Mouse (Mus musculus) left cerebral cortex, postnatal 14 days (tissue): ENCODE data around the gene Cracr2a. TPM values are rescaled to one million over a fixed set of nuclear protein-coding genes. Genes with fewer than 3 reads are reported as not detected.

Source experiments
- DNase-seq, 2 experiments: peaks; one replicate each; pipeline ENCODE4 v3.0.0; 2021 to 2022; ENCODE audit warnings: low spot score in 2 of 2, mixed read lengths in 1 of 2
- intact Hi-C: fragments of 180-260 bp; cut with DNase I; formaldehyde crosslinking; loops from one replicate; pipeline ENCODE4 v1.15.1; 2025
- total RNA-seq, 2 experiments: library from RNA; stranded (reverse); gene quantifications; 2 replicates each; pipeline ENCODE4 v1.2.3; 2021

The Cracr2a gene
- total RNA-seq, 2 experiments from 2014 or later: 2.0 to 2.3 TPM

DNA sequence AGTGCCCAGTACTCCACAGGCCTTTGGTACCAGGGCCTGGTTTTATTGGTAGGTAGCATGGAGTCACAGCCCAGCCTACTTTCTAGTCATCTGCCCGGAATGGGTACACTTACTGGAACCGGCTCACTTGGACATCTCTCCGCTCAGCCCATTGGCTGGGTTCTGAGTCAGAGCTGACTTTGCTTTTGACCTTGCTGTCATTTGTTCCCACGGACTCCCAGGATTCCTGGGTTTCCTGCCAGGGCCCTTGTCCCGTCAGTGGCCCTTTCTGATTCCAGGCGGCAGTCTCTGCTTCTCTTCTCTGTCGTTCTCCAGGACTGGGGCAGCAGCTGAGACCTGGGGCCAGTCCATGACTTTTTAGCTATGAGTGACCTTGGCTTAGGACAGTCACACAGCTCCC, 110.9 kb downstream of the Cracr2a start:
- intact Hi-C loops: no loop called here
- no peak for DNase-seq

DNA sequence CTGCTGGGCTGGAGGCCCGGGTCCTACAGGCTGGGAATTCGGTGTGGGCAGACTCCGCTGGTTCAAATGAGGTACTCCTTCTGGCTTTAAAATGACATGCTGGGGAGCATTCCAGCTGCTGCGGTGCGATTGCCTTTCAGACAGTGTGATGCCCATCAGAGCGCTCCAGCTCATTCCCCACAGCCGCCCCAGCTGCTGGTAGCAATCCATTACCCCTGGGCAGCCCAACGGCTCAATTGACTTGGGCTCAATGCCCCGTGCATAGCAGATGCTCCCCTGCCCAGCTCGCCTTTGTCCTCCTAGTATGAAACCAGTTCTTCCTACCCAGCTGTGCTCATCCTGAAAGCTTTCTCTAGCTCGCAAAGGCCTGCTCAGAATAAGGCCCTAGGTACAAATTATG, 115.7 kb downstream of the Cracr2a start:
- intact Hi-C loops: no loop called here
- no peak for DNase-seq

- no peak for DNase-seq
- intact Hi-C loops: no loop called here
These were observed 117.2 kb downstream of the Cracr2a start for GRCm38 (mm10) chr6:127678320-127678719.

GRCm38 (mm10) chr6:127678998-127679397, 117.9 kb downstream of the Cracr2a start:
- DNase-seq: no peak
- intact Hi-C loops: no loop called here

GRCm38 (mm10) chr6:127680784-127681183, 119.6 kb downstream of the Cracr2a start:
- intact Hi-C loops: no loop called here
- DNase-seq: no peak

DNA sequence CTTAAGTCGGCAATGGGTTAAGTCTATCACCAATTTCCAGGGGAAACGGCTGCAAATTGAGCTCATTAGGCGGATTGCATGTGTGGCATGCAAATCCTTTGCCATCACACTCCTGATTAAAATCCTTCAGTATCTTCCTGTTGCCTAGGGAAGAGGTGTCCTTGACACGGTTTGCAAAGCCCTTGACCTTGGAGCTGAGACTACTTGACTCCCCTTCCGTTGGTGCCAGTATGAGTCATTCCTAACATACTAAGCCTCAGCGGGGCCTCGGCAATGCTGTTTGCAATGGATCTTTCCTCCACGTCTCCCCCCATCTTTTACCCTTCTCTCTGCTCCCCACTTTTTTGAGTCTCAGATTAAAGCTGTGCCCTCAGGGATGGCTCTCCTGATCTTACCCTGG, 122.4 kb downstream of the Cracr2a start:
- intact Hi-C loops: no loop called here
- no peak for DNase-seq

- DNase-seq: no peak
- intact Hi-C loops: no loop called here
These were observed 123.8 kb downstream of the Cracr2a start for GRCm38 (mm10) chr6:127684981-127685380.

DNA sequence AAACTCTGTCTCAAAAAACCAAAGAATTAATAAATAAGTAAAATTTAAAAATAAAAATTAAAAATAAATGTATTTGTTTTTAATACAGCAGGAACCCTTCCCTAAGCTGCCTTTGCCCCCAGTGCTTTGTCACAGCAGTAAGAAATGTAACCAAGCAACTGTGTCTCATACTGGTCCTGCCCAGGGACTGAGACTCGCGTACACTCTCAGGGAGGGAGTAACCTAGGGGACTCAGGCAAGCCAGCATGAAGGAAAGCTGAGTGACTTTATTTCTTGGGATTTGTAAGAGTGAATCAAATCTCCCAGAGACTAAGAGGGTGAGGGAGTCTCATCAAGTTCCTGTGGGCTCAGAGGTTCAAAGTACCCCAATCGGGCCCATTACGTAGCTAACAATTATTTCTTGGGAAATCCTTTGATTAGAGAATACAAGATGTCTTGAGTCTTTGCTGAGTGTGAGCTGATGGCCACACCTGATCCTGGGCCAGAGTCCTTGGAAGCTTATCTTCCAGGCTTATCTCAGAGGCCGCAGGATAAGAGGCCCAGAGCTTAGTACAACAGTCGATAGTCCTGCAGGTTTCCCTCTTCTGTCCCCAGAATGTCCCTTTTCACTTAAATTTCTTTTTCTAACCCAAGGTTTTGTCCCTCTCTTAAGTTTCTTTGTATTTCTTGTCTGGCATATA, 126.2 kb downstream of the Cracr2a start:
- no peak for DNase-seq
- intact Hi-C loops: no loop called here

GRCm38 (mm10) chr6:127692298-127692697, 131.2 kb downstream of the Cracr2a start:
- intact Hi-C loops: no loop called here
- peak in 1 of 2 experiments; percentile 32 for DNase-seq

DNA sequence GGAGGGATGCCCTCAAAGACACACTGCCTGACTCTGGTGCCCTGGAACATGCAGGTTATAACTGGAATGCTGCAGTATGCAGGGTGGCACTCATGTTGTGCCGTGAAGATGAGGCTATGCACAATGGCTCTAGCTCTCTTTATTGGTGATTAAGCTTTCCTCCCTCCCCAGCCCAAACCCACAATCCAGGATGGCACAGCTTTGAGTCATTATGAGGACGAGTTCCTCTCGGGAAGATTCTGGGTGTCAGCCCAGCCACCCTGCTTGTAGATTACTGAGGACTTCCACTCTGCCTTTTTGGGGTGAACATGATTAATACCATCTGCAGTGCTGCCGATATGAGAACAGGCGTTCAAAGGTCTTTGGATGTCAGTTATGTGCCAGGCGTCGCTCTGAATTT, 132.5 kb downstream of the Cracr2a start:
- DNase-seq: no peak
- intact Hi-C loops: no loop called here

DNA sequence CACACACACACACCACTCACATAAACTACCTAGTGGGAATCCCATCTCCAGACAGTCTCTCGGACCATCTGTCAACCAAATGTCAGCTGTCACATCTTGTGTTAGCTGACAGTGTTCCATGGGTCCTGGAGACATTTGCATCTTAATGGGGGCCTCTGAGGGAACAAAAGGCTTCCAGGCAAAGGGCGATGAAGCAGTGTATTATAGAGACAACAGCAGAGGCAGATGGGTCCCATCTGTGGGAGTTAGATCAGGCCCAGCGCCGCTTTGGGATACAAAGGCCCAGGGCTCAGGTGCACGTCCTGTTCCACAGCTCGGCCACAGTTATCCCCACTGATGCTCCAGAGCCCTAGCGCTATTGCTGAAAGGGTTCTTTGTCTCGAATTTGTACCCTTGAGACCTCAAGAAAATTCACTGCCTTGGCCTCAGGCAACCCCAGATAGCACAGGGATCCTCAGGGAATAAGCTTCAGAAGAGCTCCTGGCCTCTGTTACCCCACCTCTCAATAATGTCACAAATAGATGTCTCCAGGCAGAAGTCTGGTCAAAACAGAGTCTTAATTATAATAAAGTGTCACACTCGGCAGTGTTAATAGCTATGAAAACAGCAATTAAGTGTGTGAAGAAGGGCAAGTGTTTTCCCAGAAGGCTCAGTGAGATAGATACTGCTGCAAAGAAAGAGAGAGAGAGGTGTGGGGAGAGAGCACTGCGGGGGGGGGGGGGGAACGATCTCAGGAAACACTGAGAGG, 140.1 kb downstream of the Cracr2a start:
- DNase-seq: no peak
- intact Hi-C loops: no loop called here

DNA sequence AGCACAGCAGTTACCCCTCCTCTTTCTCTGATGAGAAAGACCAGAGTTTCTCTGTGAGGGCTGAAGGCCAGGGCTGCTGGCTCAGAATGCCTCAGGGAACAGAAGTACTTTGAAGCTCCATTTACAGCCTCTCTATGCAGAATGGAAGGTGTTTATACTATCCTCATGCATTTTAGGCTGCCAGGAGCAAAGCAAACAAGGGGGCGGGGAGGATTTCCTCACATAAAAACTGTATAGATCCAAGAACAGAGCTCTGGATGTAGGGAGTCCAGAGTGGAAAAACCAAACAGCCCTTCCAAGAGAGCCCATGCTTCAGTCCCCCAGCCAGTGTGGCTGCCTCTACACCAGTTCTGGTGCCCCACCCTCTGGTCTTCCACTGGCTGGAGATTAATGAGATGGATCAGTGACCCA, 147.1 kb downstream of the Cracr2a start:
- intact Hi-C loops: no loop called here
- no peak for DNase-seq

DNA sequence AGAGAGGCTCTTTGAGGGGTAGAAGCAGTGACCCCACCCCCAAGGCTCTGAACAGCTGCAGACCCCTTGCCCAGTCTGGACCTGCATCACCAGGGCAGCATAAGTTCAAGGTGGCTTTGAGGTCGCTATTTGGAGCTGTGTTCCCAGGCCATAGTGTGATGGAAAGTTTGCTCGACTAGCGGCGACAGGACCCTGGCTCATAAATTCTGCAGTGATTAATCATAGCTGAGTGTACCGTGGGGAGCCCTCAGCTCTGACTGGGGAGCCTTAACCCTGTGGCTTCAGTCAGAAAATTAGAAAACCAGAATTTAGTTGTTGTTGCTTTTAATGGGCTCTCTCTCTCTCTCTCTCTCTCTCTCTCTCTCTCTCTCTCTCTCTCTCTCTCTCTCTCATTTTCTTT, 153.8 kb downstream of the Cracr2a start:
- intact Hi-C loops: no loop called here
- no peak for DNase-seq

- intact Hi-C loops: no loop called here
- no peak for DNase-seq
These were observed 154.3 kb downstream of the Cracr2a start for GRCm38 (mm10) chr6:127715428-127715827.

- intact Hi-C loops: no loop called here
- DNase-seq: no peak
These were observed 156.3 kb downstream of the Cracr2a start for GRCm38 (mm10) chr6:127717239-127718137.

- intact Hi-C loops: no loop called here
- DNase-seq: peak; percentile 44 to 51
These were observed 158.7 kb downstream of the Cracr2a start for GRCm38 (mm10) chr6:127719875-127720274.

DNA sequence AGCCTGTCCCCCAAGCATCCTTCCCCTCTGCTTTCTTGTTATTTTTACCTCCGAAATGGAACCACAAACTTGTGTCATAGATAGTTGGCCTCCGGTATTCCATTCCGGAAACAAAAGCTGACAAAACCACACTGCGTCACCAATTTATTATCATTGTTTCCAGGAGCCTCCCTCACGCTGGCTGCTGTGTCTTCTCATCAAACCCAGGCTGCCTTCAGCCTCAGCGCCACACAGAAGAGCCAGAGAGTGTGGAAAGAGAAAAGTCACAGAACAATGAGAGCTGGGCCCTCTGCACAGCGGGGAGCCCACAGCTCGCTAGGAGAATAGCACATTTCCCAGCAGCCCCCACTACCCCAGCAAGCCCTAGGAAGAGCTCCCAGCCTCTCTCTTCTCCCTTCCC, 162.0 kb downstream of the Cracr2a start:
- no peak for DNase-seq
- intact Hi-C loops: no loop called here
